ENCODE assay signal across 7 mouse cellular contexts in the genomic region with DNA sequence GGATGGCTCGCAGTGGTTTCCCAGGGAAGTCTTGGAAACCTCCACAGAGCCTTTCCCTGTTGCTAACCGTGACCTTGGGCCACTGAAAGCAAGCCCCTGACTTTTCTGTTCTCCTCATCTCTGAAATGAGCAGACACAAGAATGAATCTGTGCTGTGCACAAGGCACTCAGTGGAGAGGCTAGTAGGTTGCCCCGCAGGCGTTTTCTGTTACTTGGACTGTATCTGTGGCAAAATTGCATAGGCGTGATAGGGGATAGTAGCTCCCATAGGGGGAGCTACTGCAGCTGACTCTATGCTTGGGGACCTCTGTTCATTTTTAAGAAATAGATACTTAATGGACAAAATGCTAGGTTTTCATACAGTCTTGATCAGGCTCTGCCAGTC. TPM values are rescaled to one million over a fixed set of nuclear protein-coding genes. Genes with fewer than 3 reads are reported as not detected.
A peak's percentile ranks its signal among the peaks of the same experiment; 100 is the strongest.
DNase-seq lines count a peak whose midpoint lies in the region; ATAC-seq and TF ChIP-seq lines count a peak whose summit lies in the region.

No protein-coding gene starts in this region.

- TF ChIP-seq CTCF in olfactory bulb, adult 2 months (IDR thresholded peaks at IDR 0.05; ENCODE audit: insufficient read depth, low read depth, low read length), result no peak

- peak overlapping the region; percentile 88 for H3K27ac ChIP-seq in lung, embryonic 16.5 days (ENCODE audit: low read length)
- H3K27ac ChIP-seq in embryonic facial prominence, embryonic 11.5 days (replicated peaks; ENCODE audit: low read depth, low read length), result no peak overlapping the region; the same call in 1 of the 2 replicates
- H3K27ac ChIP-seq in intestine, embryonic 16.5 days (ENCODE audit: low read length), result peak overlapping the region; percentile 64
- H3K27ac ChIP-seq in olfactory bulb, adult 2 months (ENCODE audit: insufficient read depth, low read depth, low read length), result no peak overlapping the region

- no peak for DNase-seq in lung, postnatal 4 days
- DNase-seq in embryonic facial prominence, embryonic 11.5 days (ENCODE audit: low spot score), result peak; percentile 31
- DNase-seq in c-Kit-positive CD71-positive TER-119-positive erythroid progenitor cells, embryonic 14.5 days (ENCODE audit: low spot score), result no peak
- DNase-seq in spleen, postnatal 14 days (ENCODE audit: low spot score in 2 of 2), result no peak

- H3K4me3 ChIP-seq in lung, embryonic 16.5 days (ENCODE audit: low read length), result peak overlapping the region; percentile 83
- peak overlapping the region; percentile 67 for H3K4me3 ChIP-seq in embryonic facial prominence, embryonic 11.5 days (ENCODE audit: low read depth, low read length)
- peak overlapping the region; percentile 65 for H3K4me3 ChIP-seq in intestine, embryonic 16.5 days (ENCODE audit: low read length)
- peak overlapping the region; percentile 81 for H3K4me3 ChIP-seq in olfactory bulb, adult 2 months (ENCODE audit: insufficient read depth, low read depth, low read length)

- H3K27me3 ChIP-seq in lung, embryonic 16.5 days (ENCODE audit: control insufficient read depth, insufficient read depth, low read depth, low read length), result no peaks in the 10 kb centered on the region
- H3K27me3 ChIP-seq in embryonic facial prominence, embryonic 11.5 days (ENCODE audit: control insufficient read depth, insufficient read depth, low read length), result no peaks in the 10 kb centered on the region
- H3K27me3 ChIP-seq in intestine, embryonic 16.5 days (replicated peaks; ENCODE audit: control insufficient read depth, insufficient read depth, low read length), result no peaks in the 10 kb centered on the region

- H3K36me3 ChIP-seq in lung, embryonic 16.5 days (ENCODE audit: control insufficient read depth, insufficient read depth, low read length), result no peaks in the 10 kb centered on the region; the same call in 1 of the 2 replicates
- no peaks in the 10 kb centered on the region for H3K36me3 ChIP-seq in embryonic facial prominence, embryonic 11.5 days (replicated peaks; ENCODE audit: control insufficient read depth, insufficient read depth, low read depth, low read length)
- H3K36me3 ChIP-seq in intestine, embryonic 16.5 days (ENCODE audit: control insufficient read depth, insufficient read depth, low read length), result no peaks in the 10 kb centered on the region

- H3K4me1 ChIP-seq in lung, embryonic 16.5 days (replicated peaks; ENCODE audit: control insufficient read depth, insufficient read depth, low read length), result peaks cover 7% of the 10 kb centered on the region
- H3K4me1 ChIP-seq in embryonic facial prominence, embryonic 11.5 days (ENCODE audit: control insufficient read depth, insufficient read depth, low read length), result no peaks in the 10 kb centered on the region
- H3K4me1 ChIP-seq in intestine, embryonic 16.5 days (ENCODE audit: control insufficient read depth, insufficient read depth, low read length), result peaks cover 6% of the 10 kb centered on the region
- peaks cover 6% of the 10 kb centered on the region; the same call in 1 of the 2 replicates for H3K4me1 ChIP-seq in olfactory bulb, adult 2 months (ENCODE audit: control insufficient read depth, insufficient read depth, low read length)

- H3K9me3 ChIP-seq in lung, embryonic 16.5 days (ENCODE audit: control insufficient read depth, low read length), result no peaks in the 10 kb centered on the region
- no peaks in the 10 kb centered on the region for H3K9me3 ChIP-seq in embryonic facial prominence, embryonic 11.5 days (replicated peaks; ENCODE audit: control insufficient read depth, low read length)
- no peaks in the 10 kb centered on the region for H3K9me3 ChIP-seq in intestine, embryonic 16.5 days (ENCODE audit: control insufficient read depth, low read length)

- H3K9ac ChIP-seq in lung, embryonic 16.5 days (ENCODE audit: low read length), result peak overlapping the region; percentile 83
- peak overlapping the region; percentile 69 for H3K9ac ChIP-seq in embryonic facial prominence, embryonic 11.5 days (replicated peaks; ENCODE audit: low read length)
- H3K9ac ChIP-seq in intestine, embryonic 16.5 days (ENCODE audit: low read depth, low read length), result peak overlapping the region; percentile 78

- no peak for ATAC-seq in lung, embryonic 16.5 days (ENCODE audit: low read depth)
- ATAC-seq in embryonic facial prominence, embryonic 11.5 days (replicated peaks; ENCODE audit: insufficient number of reproducible peaks, low FRiP score, low TSS enrichment, low read depth), result no peak
- ATAC-seq in intestine, embryonic 16.5 days, result peak; percentile 10; the same call in 1 of the 2 replicates

- TF ChIP-seq POLR2A in olfactory bulb, adult 2 months (IDR thresholded peaks at IDR 0.05; ENCODE audit: insufficient read depth, low read depth, low read length), result no peak

- peak overlapping the region; percentile 89 for H3K4me2 ChIP-seq in lung, embryonic 16.5 days (ENCODE audit: low read depth, low read length)
- peak overlapping the region; percentile 85 for H3K4me2 ChIP-seq in embryonic facial prominence, embryonic 11.5 days (ENCODE audit: low read depth, low read length)
- peak overlapping the region; percentile 86 for H3K4me2 ChIP-seq in intestine, embryonic 16.5 days (ENCODE audit: low read depth, low read length)

- 15% methylated on average over 5 of the region's 5 CpGs for WGBS in lung, embryonic 16.5 days
- 22% methylated on average over 5 of the region's 5 CpGs for WGBS in embryonic facial prominence, embryonic 11.5 days
- WGBS in intestine, embryonic 16.5 days, result 16% methylated on average over 5 of the region's 5 CpGs
- 14% methylated on average over 5 of the region's 5 CpGs for WGBS in olfactory bulb, adult 2 months

RNA-seq across cellular contexts. Expression of a gene that starts 0.7 kb away (rescaled TPM):
- 19.2 and 20.2 TPM in 2 replicates for polyA plus RNA-seq in lung, embryonic 16.5 days (2015; fragmentation: Nextera tagmentation; extraction: Ambion mirVana)
- polyA plus RNA-seq in embryonic facial prominence, embryonic 11.5 days (2014; fragmentation: Nextera tagmentation; extraction: Ambion mirVana), result 7.2 and 8.6 TPM in 2 replicates
- 10.9 and 12.8 TPM in 2 replicates for polyA plus RNA-seq in intestine, embryonic 16.5 days (2015; fragmentation: Nextera tagmentation; extraction: Ambion mirVana)
- polyA plus RNA-seq in olfactory bulb, adult 2 months (2012; ENCODE audit: insufficient read depth, insufficient read length, low replicate concordance, missing spikeins), result not detected in 2 replicates

RNA-seq across cellular contexts. Expression of a gene that starts 22.3 kb away (rescaled TPM):
- 0.38 and 0.92 TPM in 2 replicates for polyA plus RNA-seq in lung, embryonic 16.5 days (2015; fragmentation: Nextera tagmentation; extraction: Ambion mirVana)
- polyA plus RNA-seq in embryonic facial prominence, embryonic 11.5 days (2014; fragmentation: Nextera tagmentation; extraction: Ambion mirVana), result not detected in 2 replicates
- polyA plus RNA-seq in intestine, embryonic 16.5 days (2015; fragmentation: Nextera tagmentation; extraction: Ambion mirVana), result not detected in 2 replicates
- not detected in 2 replicates for polyA plus RNA-seq in olfactory bulb, adult 2 months (2012; ENCODE audit: insufficient read depth, insufficient read length, low replicate concordance, missing spikeins)

Comparison
In these comparisons a context has a peak if more than half of its experiments do, and no peak if none do; other contexts are left out.
1. H3K27ac ChIP-seq: peak in lung, embryonic 16.5 days (single experiment) and intestine, embryonic 16.5 days (single experiment); none in embryonic facial prominence, embryonic 11.5 days (single experiment) and olfactory bulb, adult 2 months (single experiment).
2. Peak in every context shown above with its lines, with median percentiles within 50 percentile points of each other: H3K4me2 ChIP-seq, H3K4me3 ChIP-seq and H3K9ac ChIP-seq.